Mouse (Mus musculus) heart, postnatal 0 days (tissue): ENCODE data around the gene P2ry10b.

Experiments
- CTCF ChIP-seq: IDR thresholded peaks from 2 replicates; pipeline ENCODE4 v1.5.1; 2016; ENCODE audit warnings: antibody characterized with exemption, control low read depth, low read depth
- EP300 ChIP-seq: IDR thresholded peaks from 2 replicates; pipeline ENCODE4 v1.6.1; 2016; ENCODE audit warnings: antibody characterized with exemption, low read depth

GRCm38 (mm10) chrX:107169128-107169527 is 20.4 kb downstream of the P2ry10b start:
- TF ChIP-seq CTCF, result no peak
- no peak for TF ChIP-seq EP300
